Mouse (Mus musculus) myocyte (in vitro differentiated cells): ENCODE measurements around the gene Chrnd. TPM values are rescaled to one million over a fixed set of nuclear protein-coding genes. Genes with fewer than 3 reads are reported as not detected.

Experiments
- H3K27me3 ChIP-seq: one replicate; pipeline ENCODE4 v1.6.1; 2011; ENCODE audit not compliant: control insufficient read depth, insufficient read depth, insufficient read length
- H3K36me3 ChIP-seq: one replicate; pipeline ENCODE4 v1.6.1; 2011; ENCODE audit not compliant: control insufficient read depth, insufficient read depth
- H3K4me2 ChIP-seq: one replicate; pipeline ENCODE4 v1.6.1; 2011; ENCODE audit warnings: low read depth, control low read depth
- H3K4me3 ChIP-seq: one replicate; pipeline ENCODE4 v1.5.1; 2011; ENCODE audit warnings: mild to moderate bottlenecking, control low read depth, moderate library complexity
- H3K79me2 ChIP-seq: one replicate; pipeline ENCODE4 v1.6.1; 2011; ENCODE audit not compliant: control insufficient read depth, insufficient read depth
- H3ac ChIP-seq: one replicate; pipeline ENCODE4 v1.6.1; 2011; ENCODE audit not compliant: control insufficient read depth, insufficient read length
- CEBPB ChIP-seq: IDR thresholded peaks from 2 replicates; pipeline ENCODE4 v1.6.1; 2011; ENCODE audit warnings: mild to moderate bottlenecking, moderate library complexity; ENCODE audit not compliant: poor library complexity, insufficient read depth, severe bottlenecking
- E2F4 ChIP-seq: IDR thresholded peaks from one replicate; pipeline ENCODE4 v1.6.1; 2011; ENCODE audit warnings: mild to moderate bottlenecking, control low read depth, moderate library complexity; ENCODE audit not compliant: insufficient read depth
- MAX ChIP-seq: IDR thresholded peaks from one replicate; pipeline ENCODE4 v1.6.1; 2011; ENCODE audit warnings: low read depth, mild to moderate bottlenecking, control low read depth
- MYOD1 ChIP-seq, 3 experiments: IDR thresholded peaks; one replicate each; pipeline ENCODE4 v1.6.1; 2011; ENCODE audit warnings: control low read depth in 2 of 3, low read depth in 2 of 3, mild to moderate bottlenecking in 2 of 3, moderate library complexity in 1 of 3; ENCODE audit not compliant: insufficient read length in 2 of 3, control insufficient read depth in 1 of 3
- MYOG ChIP-seq, 3 experiments: IDR thresholded peaks; one replicate each; pipeline ENCODE4 v1.6.1; 2011; ENCODE audit warnings: control low read depth in 2 of 3, low read depth in 2 of 3, mild to moderate bottlenecking in 2 of 3; ENCODE audit not compliant: insufficient read length in 2 of 3, control insufficient read depth in 1 of 3, insufficient read depth in 1 of 3
- POLR2A ChIP-seq: IDR thresholded peaks from one replicate; pipeline ENCODE4 v1.6.1; 2011; ENCODE audit warnings: low read depth, mild to moderate bottlenecking, control low read depth, moderate library complexity; ENCODE audit not compliant: insufficient read length
- POLR2AphosphoS2 ChIP-seq: IDR thresholded peaks from one replicate; pipeline ENCODE4 v1.6.1; 2011; ENCODE audit warnings: low read depth, control low read depth; ENCODE audit not compliant: insufficient read length
- REST ChIP-seq: IDR thresholded peaks from one replicate; pipeline ENCODE4 v1.6.1; 2011; ENCODE audit warnings: mild to moderate bottlenecking, control low read depth, moderate library complexity; ENCODE audit not compliant: insufficient read depth, insufficient read length
- SRF ChIP-seq: IDR thresholded peaks from one replicate; pipeline ENCODE4 v1.6.1; 2011; ENCODE audit warnings: low read depth; ENCODE audit not compliant: control insufficient read depth, insufficient read length
- TCF12 ChIP-seq: IDR thresholded peaks from one replicate; pipeline ENCODE4 v1.6.1; 2011; ENCODE audit warnings: mild to moderate bottlenecking, control low read depth; ENCODE audit not compliant: poor library complexity, insufficient read depth, severe bottlenecking
- TCF3 ChIP-seq: IDR thresholded peaks from one replicate; pipeline ENCODE4 v1.6.1; 2011; ENCODE audit warnings: low read depth, control low read depth; ENCODE audit not compliant: insufficient read length
- USF1 ChIP-seq: IDR thresholded peaks from one replicate; pipeline ENCODE4 v1.6.1; 2011; ENCODE audit warnings: low read depth, mild to moderate bottlenecking, control low read depth, moderate library complexity
- polyA plus RNA-seq: library from polyadenylated mRNA; unstranded; fragments of >200 nt; fragmentation: generic; extraction: Trizol; gene quantifications from one replicate; pipeline ENCODE4 v1.2.1, GENCODE M21; 2012; ENCODE audit warnings: missing spikeins

Gene Chrnd
- polyA plus RNA-seq, 1 experiment = 208 TPM

DNA sequence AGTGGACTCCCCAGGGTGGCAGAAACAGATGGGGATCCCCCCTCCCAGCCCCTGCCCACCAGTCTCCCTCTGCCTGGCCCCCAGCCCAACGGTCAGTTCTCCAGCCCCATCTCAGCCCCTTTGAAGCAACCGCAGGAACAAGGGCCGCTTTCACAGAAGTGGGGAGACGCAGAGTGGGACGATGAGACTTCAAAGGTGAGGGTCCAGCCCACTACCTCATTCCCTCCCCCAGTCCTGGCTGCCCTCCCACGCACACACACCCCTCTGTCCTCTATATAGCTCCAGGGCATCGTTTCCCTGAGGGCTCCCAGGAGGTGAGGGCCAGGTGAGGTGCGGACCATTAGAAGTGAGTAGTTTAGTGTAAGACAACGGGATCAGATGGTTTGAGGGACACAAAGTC, 7.4 kb upstream of the Chrnd start, which contains the start of gene Prss56:
Prss56 (plus strand) TSS at position 301 of the 400 bp plus-strand sequence.
- Histone ChIP-seq H3K4me3 (no peak within 1 kb of the TSS), H3K27me3 (no peaks in the 10 kb centered on the region), H3K4me2 (no peak within 1 kb of the TSS), H3K79me2 (no peaks in the 10 kb centered on the region), H3K36me3 (no peaks in the 10 kb centered on the region), H3ac (no peak within 1 kb of the TSS)
- TF ChIP-seq TCF12 (no peak), CEBPB (no peak), TCF3 (no peak), SRF (no peak), POLR2AphosphoS2 (no peak), POLR2A (no peak), MYOG (IDR thresholded peaks at IDR 0.05; ENCODE audit: control insufficient read depth in 1 of 3, insufficient read depth in 1 of 3, insufficient read length in 2 of 3, low read depth in 2 of 3) (no peak), MYOD1 (IDR thresholded peaks at IDR 0.05; ENCODE audit: control insufficient read depth in 1 of 3, insufficient read length in 2 of 3, low read depth in 2 of 3) (no peak), USF1 (no peak), MAX (no peak), E2F4 (no peak), REST (no peak)

- no peaks in the 10 kb centered on the region for H3K27me3 ChIP-seq
- H3ac ChIP-seq = no peak overlapping the region
- H3K4me3 ChIP-seq = no peak overlapping the region
- no peak overlapping the region for H3K4me2 ChIP-seq
- TF ChIP-seq POLR2A (no peak), CEBPB (no peak), POLR2AphosphoS2 (no peak), SRF (no peak), E2F4 (no peak)
- H3K36me3 ChIP-seq = no peaks in the 10 kb centered on the region
- no peaks in the 10 kb centered on the region for H3K79me2 ChIP-seq
Measured at GRCm38 (mm10) chr1:87183998-87184750, 6.2 kb upstream of the Chrnd start.

- Histone ChIP-seq H3K4me2 (no peak overlapping the region), H3K36me3 (no peaks in the 10 kb centered on the region), H3ac (no peak overlapping the region), H3K27me3 (no peaks in the 10 kb centered on the region), H3K79me2 (no peaks in the 10 kb centered on the region), H3K4me3 (no peak overlapping the region)
- TF ChIP-seq E2F4 (no peak), SRF (no peak), MYOD1 (IDR thresholded peaks at IDR 0.05; ENCODE audit: control insufficient read depth in 1 of 3, insufficient read length in 2 of 3, low read depth in 2 of 3) (peak in 1 of 3 experiments; percentile 52), REST (no peak), TCF3 (no peak), MYOG (IDR thresholded peaks at IDR 0.05; ENCODE audit: control insufficient read depth in 1 of 3, insufficient read depth in 1 of 3, insufficient read length in 2 of 3, low read depth in 2 of 3) (peak in 1 of 3 experiments; percentile 35), POLR2A (no peak)
Measured at GRCm38 (mm10) chr1:87184751-87185139, 5.7 kb upstream of the Chrnd start.

GRCm38 (mm10) chr1:87185526-87185925, 4.9 kb upstream of the Chrnd start:
- no peak overlapping the region for H3ac ChIP-seq
- no peaks in the 10 kb centered on the region for H3K36me3 ChIP-seq
- no peaks in the 10 kb centered on the region for H3K27me3 ChIP-seq
- no peaks in the 10 kb centered on the region for H3K79me2 ChIP-seq
- TF ChIP-seq CEBPB (no peak), E2F4 (no peak), TCF12 (no peak), USF1 (no peak), TCF3 (no peak), MYOG (IDR thresholded peaks at IDR 0.05; ENCODE audit: control insufficient read depth in 1 of 3, insufficient read depth in 1 of 3, insufficient read length in 2 of 3, low read depth in 2 of 3) (no peak), MAX (no peak), POLR2A (no peak), POLR2AphosphoS2 (no peak), MYOD1 (IDR thresholded peaks at IDR 0.05; ENCODE audit: control insufficient read depth in 1 of 3, insufficient read length in 2 of 3, low read depth in 2 of 3) (no peak), SRF (no peak), REST (no peak)
- no peak overlapping the region for H3K4me3 ChIP-seq
- H3K4me2 ChIP-seq = no peak overlapping the region
